Mouse (Mus musculus) ES-Bruce4 (cell line): ENCODE results near the gene Ttll11. TPM values are rescaled to one million over a fixed set of nuclear protein-coding genes. Genes with fewer than 3 reads are reported as not detected.

Experiments used
- H3K27ac ChIP-seq: 2 replicates; pipeline ENCODE4 v1.5.1; 2012; ENCODE audit warnings: low read length, inconsistent platforms; ENCODE audit not compliant: insufficient read depth
- H3K27me3 ChIP-seq: 2 replicates; pipeline ENCODE4 v1.6.1; 2012; ENCODE audit warnings: mild to moderate bottlenecking, low read length, inconsistent platforms; ENCODE audit not compliant: control insufficient read depth, poor library complexity, insufficient read depth, severe bottlenecking
- H3K36me3 ChIP-seq: 2 replicates; pipeline ENCODE4 v1.6.1; 2012; ENCODE audit warnings: inconsistent platforms, mild to moderate bottlenecking, low read length, moderate library complexity; ENCODE audit not compliant: control insufficient read depth, poor library complexity, insufficient read depth, severe bottlenecking
- H3K4me1 ChIP-seq: one replicate; pipeline ENCODE4 v1.8.1; 2011; ENCODE audit warnings: low read length; ENCODE audit not compliant: control insufficient read depth, insufficient read depth
- H3K4me3 ChIP-seq: 2 replicates; pipeline ENCODE4 v1.5.1; 2011; ENCODE audit warnings: low read depth, mild to moderate bottlenecking, low read length
- H3K9ac ChIP-seq: 2 replicates; pipeline ENCODE4 v1.6.1; 2012; ENCODE audit warnings: low read depth, mild to moderate bottlenecking, inconsistent platforms; ENCODE audit not compliant: poor library complexity, severe bottlenecking
- H3K9me3 ChIP-seq: replicated peaks from 2 replicates; pipeline ENCODE4 v1.6.1; 2012; ENCODE audit warnings: mild to moderate bottlenecking, low read length, inconsistent platforms; ENCODE audit not compliant: control insufficient read depth, poor library complexity, insufficient read depth, severe bottlenecking
- CTCF ChIP-seq: IDR thresholded peaks from one replicate; pipeline ENCODE4 v1.8.1; 2011; ENCODE audit warnings: low read depth, low read length
- EP300 ChIP-seq: IDR thresholded peaks from 2 replicates; pipeline ENCODE4 v1.6.1; 2011; ENCODE audit warnings: low read depth, low read length; ENCODE audit not compliant: insufficient read depth
- POLR2A ChIP-seq: IDR thresholded peaks from one replicate; pipeline ENCODE4 v1.8.1; 2011; ENCODE audit warnings: low read length; ENCODE audit not compliant: insufficient read depth
- polyA plus RNA-seq: library from polyadenylated mRNA; stranded (reverse); fragments of >200 nt; gene quantifications from 2 replicates; pipeline ENCODE4 v1.2.4, GENCODE M21; 2011; ENCODE audit warnings: low read depth; ENCODE audit not compliant: missing spikeins, insufficient read depth, insufficient read length

The Ttll11 gene
- polyA plus RNA-seq, 1 experiment, result not detected

DNA sequence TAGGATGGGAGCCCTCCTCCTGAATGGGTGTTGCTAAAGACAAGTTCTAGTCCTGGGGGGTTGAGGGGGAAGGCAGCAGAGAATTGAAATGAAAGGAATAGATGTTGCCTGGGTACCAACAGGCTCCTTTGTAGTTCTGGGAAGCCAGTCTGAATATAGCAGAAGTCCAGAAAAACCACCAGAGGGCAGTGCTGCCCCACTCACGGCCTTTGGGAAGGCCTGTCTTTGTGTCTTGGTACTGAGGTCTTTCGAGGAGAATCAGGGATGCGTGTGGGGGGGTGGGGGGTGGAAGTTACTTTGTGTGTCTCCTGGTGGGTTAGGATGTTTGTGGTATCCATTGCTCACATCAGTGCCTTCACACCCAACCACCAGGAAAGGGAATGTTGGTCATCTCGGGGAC lies 29.7 kb upstream of the Ttll11 start:
- no peak overlapping the region for H3K4me3 ChIP-seq
- TF ChIP-seq EP300 (no peak), POLR2A (no peak), CTCF (peak; percentile 81)
- no peaks in the 10 kb centered on the region for H3K36me3 ChIP-seq
- peaks cover 4% of the 10 kb centered on the region; the same call in 1 of the 2 replicates for H3K9me3 ChIP-seq
- H3K9ac ChIP-seq, result no peak overlapping the region
- no peaks in the 10 kb centered on the region for H3K27me3 ChIP-seq
- peaks cover 2% of the 10 kb centered on the region for H3K4me1 ChIP-seq
- H3K27ac ChIP-seq, result no peak overlapping the region

DNA sequence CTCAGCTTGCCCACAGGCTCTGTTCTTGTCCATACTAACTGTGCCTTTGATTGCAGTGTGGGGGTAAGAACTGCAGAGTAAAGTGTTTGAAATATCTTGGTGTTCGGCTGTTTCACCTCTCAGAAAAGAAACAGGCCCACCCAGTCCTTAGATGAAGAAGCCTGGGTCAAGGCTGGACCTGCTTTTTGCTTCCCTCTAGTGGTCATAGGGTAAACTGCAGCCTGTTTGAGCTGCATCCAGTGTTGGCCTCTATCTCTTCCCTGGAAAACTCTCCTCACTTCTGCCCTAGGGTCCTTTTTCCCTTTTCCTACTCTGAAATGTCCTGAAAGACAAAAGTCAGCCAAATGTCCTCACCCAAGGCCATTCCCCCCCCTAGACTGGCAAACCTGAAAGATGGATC lies 28.4 kb upstream of the Ttll11 start:
- Histone ChIP-seq H3K27me3 (no peaks in the 10 kb centered on the region), H3K27ac (no peak overlapping the region), H3K36me3 (no peaks in the 10 kb centered on the region), H3K4me3 (no peak overlapping the region), H3K9me3 (no peaks in the 10 kb centered on the region), H3K9ac (no peak overlapping the region), H3K4me1 (peaks cover 2% of the 10 kb centered on the region)
- TF ChIP-seq CTCF (peak; percentile 69), POLR2A (no peak)

DNA sequence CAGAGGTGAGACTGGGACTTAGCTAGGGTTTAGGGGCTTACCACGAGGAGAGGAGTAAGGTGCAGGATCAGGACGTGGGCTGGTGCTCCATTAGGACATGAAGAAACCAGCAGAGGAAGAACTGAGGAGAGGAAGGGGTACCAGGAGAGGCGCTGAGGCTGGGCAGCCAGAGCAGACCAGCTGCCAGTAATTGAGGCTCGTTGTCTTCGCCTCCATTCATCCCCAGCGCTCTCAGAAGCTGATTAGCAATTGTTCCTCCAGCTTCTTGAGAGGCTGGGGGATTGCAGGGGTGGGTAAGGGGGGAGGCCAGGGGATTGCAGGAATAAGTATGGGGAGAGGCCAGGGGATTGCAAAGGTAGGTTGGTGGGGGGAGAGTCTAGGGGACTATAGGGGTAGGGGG lies 22.5 kb upstream of the Ttll11 start:
- no peaks in the 10 kb centered on the region for H3K27me3 ChIP-seq
- no peak for TF ChIP-seq CTCF
- TF ChIP-seq EP300, result no peak
- no peak for TF ChIP-seq POLR2A
- H3K4me1 ChIP-seq, result no peaks in the 10 kb centered on the region
- H3K9me3 ChIP-seq, result no peaks in the 10 kb centered on the region
- H3K4me3 ChIP-seq, result no peak overlapping the region
- H3K27ac ChIP-seq, result no peak overlapping the region
- H3K9ac ChIP-seq, result no peak overlapping the region
- no peaks in the 10 kb centered on the region for H3K36me3 ChIP-seq

DNA sequence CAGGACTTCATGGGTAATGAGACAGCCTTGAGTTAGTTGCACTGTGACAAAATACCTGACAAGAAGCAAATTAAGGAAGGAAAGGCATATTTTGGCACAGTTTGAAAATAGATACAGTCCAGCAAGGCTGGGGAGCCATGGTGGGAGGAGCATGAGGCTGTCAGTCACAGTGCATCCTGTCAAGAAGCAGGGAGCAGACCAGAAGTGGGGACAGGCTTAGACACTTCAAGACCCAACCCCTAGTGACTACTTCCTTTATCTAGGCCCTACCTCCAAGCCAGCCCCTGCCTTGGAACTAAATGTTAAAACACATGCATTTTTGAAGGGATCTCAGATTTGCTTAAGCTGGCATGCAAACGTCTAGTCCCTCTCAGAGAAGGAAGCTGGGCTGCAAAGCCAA lies 20.7 kb upstream of the Ttll11 start:
- H3K36me3 ChIP-seq, result no peaks in the 10 kb centered on the region
- TF ChIP-seq EP300 (no peak), CTCF (no peak), POLR2A (no peak)
- no peaks in the 10 kb centered on the region for H3K9me3 ChIP-seq
- H3K4me1 ChIP-seq, result no peaks in the 10 kb centered on the region
- no peak overlapping the region for H3K27ac ChIP-seq
- H3K27me3 ChIP-seq, result no peaks in the 10 kb centered on the region
- no peak overlapping the region for H3K4me3 ChIP-seq
- H3K9ac ChIP-seq, result no peak overlapping the region

DNA sequence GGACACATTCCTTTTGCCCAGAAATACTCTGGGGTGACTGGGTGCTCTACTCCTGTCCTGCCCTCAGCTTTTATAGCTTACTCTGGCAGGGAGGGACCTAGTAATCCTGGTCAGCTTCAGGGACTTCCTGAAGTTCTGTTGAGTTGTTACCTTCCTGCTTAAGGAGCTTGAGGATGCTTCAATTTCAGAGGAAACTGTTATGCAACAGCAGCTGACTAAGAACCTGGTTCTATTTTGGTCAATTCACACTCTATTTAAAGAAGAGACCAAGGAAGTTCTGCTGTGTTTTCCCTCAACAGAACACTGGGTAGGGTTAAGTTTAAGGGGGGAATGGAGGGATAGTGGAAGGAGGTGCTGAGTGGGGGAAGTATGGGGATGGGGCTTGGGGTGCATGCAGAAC lies 19.5 kb upstream of the Ttll11 start:
- Histone ChIP-seq H3K9ac (no peak overlapping the region), H3K4me3 (no peak overlapping the region), H3K27me3 (no peaks in the 10 kb centered on the region), H3K9me3 (no peaks in the 10 kb centered on the region), H3K4me1 (no peaks in the 10 kb centered on the region), H3K27ac (no peak overlapping the region), H3K36me3 (no peaks in the 10 kb centered on the region)
- TF ChIP-seq CTCF (no peak), EP300 (no peak), POLR2A (no peak)

DNA sequence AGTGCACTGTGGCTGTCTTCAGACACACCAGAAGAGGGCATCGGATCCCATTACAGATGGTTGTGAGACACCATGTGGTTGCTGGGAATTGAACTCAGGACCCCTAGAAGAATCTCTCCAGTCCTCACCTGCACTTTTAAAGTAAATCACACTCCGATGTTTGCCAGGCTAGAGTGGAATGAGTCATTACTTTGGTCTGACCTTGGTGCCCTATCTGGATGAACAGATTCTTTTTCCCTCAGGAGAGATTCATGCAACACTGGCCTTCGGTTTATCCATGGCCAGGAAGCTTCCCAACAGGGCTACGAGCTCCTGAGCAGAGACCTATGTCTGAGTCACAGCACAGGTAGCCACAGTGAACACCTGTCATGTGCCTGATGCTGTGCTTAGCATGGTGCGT lies 18.7 kb upstream of the Ttll11 start:
- Histone ChIP-seq H3K9ac (no peak overlapping the region), H3K36me3 (no peaks in the 10 kb centered on the region), H3K4me1 (no peaks in the 10 kb centered on the region), H3K4me3 (no peak overlapping the region), H3K27ac (no peak overlapping the region), H3K9me3 (no peaks in the 10 kb centered on the region), H3K27me3 (no peaks in the 10 kb centered on the region)
- no peak for TF ChIP-seq CTCF
- TF ChIP-seq POLR2A, result no peak
- TF ChIP-seq EP300, result no peak
